Mouse (Mus musculus): ENCODE results near the gene Aldh4a1. TPM values are rescaled to one million over a fixed set of nuclear protein-coding genes. Genes with fewer than 3 reads are reported as not detected.

The Aldh4a1 gene
- total and polyA plus RNA-seq, 2 experiments, result 288 to 557 TPM

DNA sequence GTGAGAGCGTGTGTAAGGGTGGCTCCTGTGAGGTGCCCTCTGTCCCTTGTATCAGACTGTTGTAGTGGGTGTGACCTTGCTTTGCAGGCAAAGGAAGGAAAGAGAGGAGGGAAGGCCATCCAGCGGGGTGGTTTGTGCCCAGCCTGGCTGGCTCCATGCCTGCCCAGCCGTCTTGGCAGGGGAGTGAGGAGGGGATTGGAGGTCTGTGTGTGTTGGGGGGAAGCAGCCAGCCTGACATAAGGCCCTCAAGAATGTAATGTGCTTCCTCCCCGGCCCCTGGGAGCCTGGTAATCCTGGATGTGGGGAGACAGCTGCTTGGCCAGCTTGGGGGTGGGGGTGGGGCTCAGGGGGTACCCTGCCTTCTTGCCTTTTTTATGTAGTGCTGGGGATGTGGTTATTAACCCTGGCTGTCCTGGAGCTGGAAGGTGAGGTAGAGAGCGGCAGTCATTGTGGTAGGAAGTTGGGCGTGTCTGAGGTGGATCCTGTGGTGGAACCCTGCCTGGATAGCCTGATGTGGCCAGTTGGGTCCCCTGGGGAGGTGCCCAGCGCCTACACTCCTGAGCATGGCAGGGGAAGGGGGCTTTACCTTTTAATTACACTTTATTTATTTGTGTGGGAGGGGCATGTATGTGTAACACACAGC, 67.1 kb downstream of the Aldh4a1 start:
- no peak for TF ChIP-seq CTCF (IDR thresholded peaks at IDR 0.05; ENCODE audit: low read depth, low read length)
- no peak for TF ChIP-seq POLR2A (IDR thresholded peaks at IDR 0.05; ENCODE audit: extremely low read depth, insufficient read depth, low read length)
- H3K4me1 ChIP-seq (ENCODE audit: control insufficient read depth, insufficient read depth, low read length), result no peaks in the 10 kb centered on the region
- 62% methylated on average over 7 of the region's 7 CpGs for WGBS
- 0 out of 2 replicates have a peak, but pooled peaks cover 3% of the 10 kb centered on the region for H3K27me3 ChIP-seq (ENCODE audit: control insufficient read depth, insufficient read depth, low read length)
- DNase-seq (ENCODE audit: extremely low read depth, low read depth, low spot score), result no peak
- H3K4me3 ChIP-seq (ENCODE audit: insufficient read depth, low read depth, low read length), result no peak overlapping the region
- no peaks in the 10 kb centered on the region for H3K79me2 ChIP-seq (ENCODE audit: control insufficient read depth, insufficient read depth, low read length)
- H3K36me3 ChIP-seq (ENCODE audit: control insufficient read depth, insufficient read depth, low read length), result no peaks in the 10 kb centered on the region
- no peak overlapping the region for H3K9ac ChIP-seq (ENCODE audit: low read depth, low read length)
- H3K27ac ChIP-seq (replicated peaks; ENCODE audit: insufficient read depth, low read depth, low read length), result no peak overlapping the region

DNA sequence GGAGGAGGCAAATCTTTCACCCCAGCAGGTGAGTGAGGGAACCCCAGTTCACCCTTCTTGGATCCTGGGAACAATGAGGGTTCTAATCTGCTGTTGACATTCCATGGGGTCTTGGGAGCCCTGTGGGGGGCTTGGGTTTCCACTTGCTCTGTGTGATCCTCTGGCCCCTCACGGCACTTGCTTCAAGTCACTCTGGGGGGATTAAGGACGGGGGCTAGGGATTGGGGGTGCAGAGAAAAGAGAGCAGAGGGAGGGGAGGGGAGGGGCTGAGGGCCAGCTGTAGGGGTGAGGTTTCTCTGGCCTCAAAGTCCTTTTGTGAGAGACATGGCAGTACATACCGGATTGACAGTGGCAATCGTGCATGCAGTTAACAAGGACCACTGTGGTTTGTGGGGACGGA, 70.6 kb downstream of the Aldh4a1 start:
- no peak overlapping the region for H3K9ac ChIP-seq (ENCODE audit: low read depth, low read length)
- TF ChIP-seq CTCF (IDR thresholded peaks at IDR 0.05; ENCODE audit: low read depth, low read length) (no peak), POLR2A (IDR thresholded peaks at IDR 0.05; ENCODE audit: extremely low read depth, insufficient read depth, low read length) (no peak)
- 41% methylated on average over 5 of the region's 5 CpGs for WGBS
- no peaks in the 10 kb centered on the region for H3K4me1 ChIP-seq (ENCODE audit: control insufficient read depth, insufficient read depth, low read length)
- no peaks in the 10 kb centered on the region for H3K36me3 ChIP-seq (ENCODE audit: control insufficient read depth, insufficient read depth, low read length)
- no peak for DNase-seq (ENCODE audit: extremely low read depth, low read depth, low spot score)
- H3K4me3 ChIP-seq (ENCODE audit: insufficient read depth, low read depth, low read length), result no peak overlapping the region
- H3K79me2 ChIP-seq (ENCODE audit: control insufficient read depth, insufficient read depth, low read length), result no peaks in the 10 kb centered on the region
- H3K27me3 ChIP-seq (ENCODE audit: control insufficient read depth, insufficient read depth, low read length), result 0 out of 2 replicates have a peak, but pooled peaks cover 6% of the 10 kb centered on the region
- no peak overlapping the region for H3K27ac ChIP-seq (replicated peaks; ENCODE audit: insufficient read depth, low read depth, low read length)

DNA sequence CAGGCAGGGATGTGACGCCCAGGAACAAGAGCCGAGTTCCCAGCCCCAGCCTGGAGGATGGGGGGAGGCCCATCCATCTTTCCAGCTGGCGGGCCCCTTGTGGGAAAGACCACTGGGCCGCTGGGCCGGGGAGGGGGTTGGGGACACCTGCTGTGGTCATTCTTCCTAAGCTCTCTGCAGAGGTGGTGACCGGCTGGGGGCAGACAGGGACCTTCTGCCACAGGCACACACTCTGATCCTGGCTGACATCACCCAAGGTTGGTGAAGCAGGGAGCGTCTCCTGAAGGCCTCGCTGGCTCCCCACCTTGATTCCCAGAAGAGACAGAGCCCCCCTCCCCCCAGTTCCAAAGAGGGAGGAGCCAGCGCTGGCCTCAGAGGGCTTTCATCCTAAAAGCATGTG, 75.1 kb downstream of the Aldh4a1 start:
- no peak for DNase-seq (ENCODE audit: extremely low read depth, low read depth, low spot score)
- no peaks in the 10 kb centered on the region for H3K4me1 ChIP-seq (ENCODE audit: control insufficient read depth, insufficient read depth, low read length)
- no peak overlapping the region for H3K27ac ChIP-seq (replicated peaks; ENCODE audit: insufficient read depth, low read depth, low read length)
- H3K36me3 ChIP-seq (ENCODE audit: control insufficient read depth, insufficient read depth, low read length), result no peaks in the 10 kb centered on the region
- TF ChIP-seq CTCF (IDR thresholded peaks at IDR 0.05; ENCODE audit: low read depth, low read length) (no peak), POLR2A (IDR thresholded peaks at IDR 0.05; ENCODE audit: extremely low read depth, insufficient read depth, low read length) (no peak)
- 0 out of 2 replicates have a peak, but pooled peaks cover 6% of the 10 kb centered on the region for H3K27me3 ChIP-seq (ENCODE audit: control insufficient read depth, insufficient read depth, low read length)
- WGBS, result 15% methylated on average over 9 of the region's 9 CpGs
- no peak overlapping the region for H3K4me3 ChIP-seq (ENCODE audit: insufficient read depth, low read depth, low read length)
- no peak overlapping the region for H3K9ac ChIP-seq (ENCODE audit: low read depth, low read length)
- H3K79me2 ChIP-seq (ENCODE audit: control insufficient read depth, insufficient read depth, low read length), result no peaks in the 10 kb centered on the region

DNA sequence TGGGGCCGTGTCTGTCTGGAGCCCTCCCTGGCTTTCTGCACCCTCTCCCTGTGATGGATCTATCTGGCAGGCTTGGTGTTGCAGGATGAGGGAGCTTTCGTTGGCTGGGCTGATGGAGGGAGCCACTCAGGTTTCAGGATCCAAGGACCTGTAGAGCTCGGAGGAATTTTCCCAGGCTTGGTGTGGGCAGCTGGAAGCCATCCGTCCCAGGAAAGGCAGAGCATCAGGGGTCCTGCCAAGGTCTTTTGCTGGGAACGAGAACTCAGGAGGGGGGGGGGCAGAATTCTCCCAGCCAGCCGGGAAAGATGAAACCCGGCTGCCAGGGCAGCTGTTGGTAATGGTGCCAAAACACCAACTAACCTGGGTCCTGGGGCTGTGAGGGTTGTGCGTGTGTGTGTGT, 75.9 kb downstream of the Aldh4a1 start:
- WGBS, result 74% methylated on average over 8 of the region's 8 CpGs
- TF ChIP-seq POLR2A (IDR thresholded peaks at IDR 0.05; ENCODE audit: extremely low read depth, insufficient read depth, low read length) (no peak), CTCF (IDR thresholded peaks at IDR 0.05; ENCODE audit: low read depth, low read length) (no peak)
- H3K36me3 ChIP-seq (ENCODE audit: control insufficient read depth, insufficient read depth, low read length), result no peaks in the 10 kb centered on the region
- H3K9ac ChIP-seq (ENCODE audit: low read depth, low read length), result no peak overlapping the region
- H3K79me2 ChIP-seq (ENCODE audit: control insufficient read depth, insufficient read depth, low read length), result no peaks in the 10 kb centered on the region
- H3K27ac ChIP-seq (replicated peaks; ENCODE audit: insufficient read depth, low read depth, low read length), result no peak overlapping the region
- H3K27me3 ChIP-seq (ENCODE audit: control insufficient read depth, insufficient read depth, low read length), result 0 out of 2 replicates have a peak, but pooled peaks cover 6% of the 10 kb centered on the region
- DNase-seq (ENCODE audit: extremely low read depth, low read depth, low spot score), result no peak
- no peak overlapping the region for H3K4me3 ChIP-seq (ENCODE audit: insufficient read depth, low read depth, low read length)
- no peaks in the 10 kb centered on the region for H3K4me1 ChIP-seq (ENCODE audit: control insufficient read depth, insufficient read depth, low read length)

Other genes starting within 250 kb of the Aldh4a1 start
- gene Iffo2, start 92.3 kb upstream of the Aldh4a1 start, total RNA-seq (2014; rRNA removed), result 4.3 and 5.4 TPM in 2 replicates
- gene Iffo2, start 92.3 kb upstream of the Aldh4a1 start, polyA plus RNA-seq (2012; rRNA removed), result 5.3 and 7.0 TPM in 2 replicates
- 0.09 and 0.27 TPM in 2 replicates for gene Gm21969, start 19.7 kb upstream of the Aldh4a1 start, total RNA-seq (2014; rRNA removed)
- 0.11 and 0.14 TPM in 2 replicates for gene Gm21969, start 19.7 kb upstream of the Aldh4a1 start, polyA plus RNA-seq (2012; rRNA removed)
- gene Tas1r2, start 30.7 kb downstream of the Aldh4a1 start, total RNA-seq (2014; rRNA removed), result not detected in 2 replicates
- 0.05 TPM in 1 of 2 replicates, not detected in the other for gene Tas1r2, start 30.7 kb downstream of the Aldh4a1 start, polyA plus RNA-seq (2012; rRNA removed)
- gene Pax7, start 210.7 kb downstream of the Aldh4a1 start, total RNA-seq (2014; rRNA removed), result not detected in 2 replicates
- not detected in 2 replicates for gene Pax7, start 210.7 kb downstream of the Aldh4a1 start, polyA plus RNA-seq (2012; rRNA removed)